Mouse (Mus musculus) E14TG2a.4 (cell line): ENCODE measurements around the gene Clstn3.

ENCODE experiments used
- CTCF ChIP-seq: conservative IDR thresholded peaks from 2 replicates; pipeline ENCODE4 v1.5.1; 2014; ENCODE audit warnings: low read length
- POU5F1 ChIP-seq: IDR thresholded peaks from 2 replicates; pipeline ENCODE4 v1.6.1; 2014; ENCODE audit warnings: low read length, borderline replicate concordance

DNA sequence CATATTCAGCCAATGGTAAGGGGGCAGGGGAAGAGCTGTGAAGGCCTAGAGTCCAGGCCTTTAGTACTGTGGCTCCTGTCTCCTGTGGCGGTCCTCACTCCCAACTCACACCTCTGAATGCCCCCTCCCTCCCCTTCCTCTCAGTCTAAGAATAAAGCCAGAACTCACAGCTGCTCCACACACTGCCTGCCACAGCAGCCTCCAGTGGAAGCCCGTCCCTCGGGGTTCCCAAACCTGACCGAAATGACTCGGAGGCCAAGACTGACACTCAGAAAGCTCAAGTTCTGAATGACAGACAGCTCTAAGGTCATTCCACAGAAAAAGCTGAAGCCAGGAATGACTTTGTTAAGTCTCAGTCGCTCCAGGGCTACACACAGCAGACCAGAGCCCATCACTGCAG is 1.1 kb upstream of the Clstn3 start:
- TF ChIP-seq CTCF = no peak
- no peak for TF ChIP-seq POU5F1
